Mouse (Mus musculus) left cerebral cortex, adult 9 months (tissue): Measurements from ENCODE around the gene Ccdc154.

ENCODE experiments used
- DNase-seq, 2 experiments: peaks; one replicate each; pipeline ENCODE4 v3.0.0; 2022; ENCODE audit warnings: low spot score in 2 of 2

The Ccdc154 gene

DNA sequence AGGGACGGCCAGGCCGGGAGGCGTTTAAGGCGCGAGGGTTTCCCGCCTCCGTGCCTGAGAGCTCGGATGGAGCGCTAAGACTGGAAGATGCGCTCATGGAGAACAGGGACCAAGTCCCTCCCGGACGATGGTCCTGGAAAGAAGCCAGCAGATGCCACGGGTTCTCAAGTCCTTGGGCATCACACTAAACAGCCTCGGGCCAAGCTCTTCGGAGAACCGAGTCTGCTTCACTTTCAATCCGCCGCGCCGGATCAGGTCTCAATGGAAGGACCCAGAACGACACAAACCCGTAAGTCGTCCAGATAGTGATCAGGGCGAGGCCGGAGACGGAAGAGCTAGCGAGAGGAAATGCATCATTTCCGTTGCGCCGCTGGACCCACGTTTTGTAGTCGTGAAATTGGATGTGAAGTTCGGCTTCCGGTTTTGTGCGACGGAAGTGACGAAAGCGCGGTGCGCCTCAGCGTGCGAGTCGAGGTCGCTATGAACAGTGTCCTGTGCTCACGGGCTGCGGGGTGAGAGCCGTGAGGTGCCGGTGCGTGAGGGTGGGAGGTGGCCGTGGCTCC lies 21.9 kb downstream of the Ccdc154 start, which contains the start of gene BC003965:
BC003965 (plus strand) TSS at position 426 of the 563 bp plus-strand sequence.
- peak; percentile 92 to 98 for DNase-seq

DNA sequence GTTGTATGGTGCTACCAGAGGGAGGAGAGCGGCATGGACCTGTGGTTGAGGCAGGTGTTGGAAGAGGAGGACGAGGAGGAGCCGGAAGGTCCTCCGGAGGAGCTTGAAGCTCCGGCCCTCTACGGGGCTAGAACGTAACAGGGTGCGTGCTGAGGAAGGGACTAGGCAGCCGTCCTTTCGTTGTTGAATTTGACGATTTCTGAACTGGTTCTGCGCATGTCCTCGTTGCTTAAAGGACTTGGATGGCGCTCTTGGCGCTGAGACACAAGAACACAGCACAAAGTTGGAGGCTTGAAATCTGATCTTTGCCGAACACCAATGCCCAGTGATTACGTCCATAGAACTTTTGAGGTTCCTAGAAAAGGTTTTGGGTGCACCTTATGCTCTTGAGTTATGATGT lies 22.7 kb downstream of the Ccdc154 start:
- DNase-seq = no peak

- DNase-seq = no peak
Measured at GRCm38 (mm10) chr17:25187784-25188149, 25.5 kb downstream of the Ccdc154 start.

DNA sequence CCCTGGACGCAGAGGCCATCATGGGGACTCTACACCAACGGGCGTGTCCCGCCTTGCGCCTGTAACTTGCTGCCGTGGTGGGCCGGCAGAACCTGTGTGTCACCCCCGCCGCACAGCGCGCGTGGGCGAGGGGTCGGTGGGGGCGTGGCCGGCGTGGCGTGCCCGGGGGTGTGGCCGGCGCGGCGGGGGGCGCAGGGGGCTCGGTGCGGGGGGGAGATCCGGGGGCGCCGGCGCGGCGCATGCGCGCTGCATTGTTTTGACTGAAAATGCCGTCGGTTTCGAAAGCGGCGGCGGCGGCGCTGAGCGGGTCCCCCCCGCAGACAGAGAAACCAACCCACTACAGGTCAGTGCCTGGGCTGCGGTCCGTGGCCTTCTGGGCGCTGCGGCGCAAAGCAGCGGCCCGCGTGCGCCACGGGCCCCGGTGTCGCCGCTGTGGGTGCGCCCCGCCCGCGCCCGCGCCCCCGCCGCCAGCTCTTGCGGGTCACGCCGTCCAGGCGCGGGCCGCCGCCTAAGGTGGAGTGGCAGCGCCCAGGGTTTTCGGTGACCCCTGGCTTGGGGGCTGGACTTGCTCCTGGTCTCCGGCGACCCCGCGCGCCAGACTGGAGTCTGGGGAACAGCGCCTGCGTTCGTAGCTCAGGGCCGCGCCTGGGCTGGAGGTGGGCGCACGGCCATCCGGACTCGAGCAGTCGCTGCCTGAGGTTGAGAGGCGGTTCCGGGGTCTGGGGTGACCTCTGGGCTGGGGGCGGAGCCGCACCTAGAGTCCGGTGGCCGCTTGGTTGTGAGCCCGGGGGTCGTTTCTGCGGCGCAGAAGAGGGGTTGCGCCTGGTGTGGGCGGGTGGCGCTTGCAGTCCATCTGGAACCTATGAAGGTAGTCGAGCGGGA lies 26.1 kb downstream of the Ccdc154 start, which contains the start of gene Unkl:
Unkl (plus strand) TSS at position 248 of the 882 bp plus-strand sequence.
- peak in 1 of 2 experiments; percentile 55 for DNase-seq

GRCm38 (mm10) chr17:25189091-25189490 lies 26.8 kb downstream of the Ccdc154 start:
- DNase-seq = no peak

- DNase-seq = no peak
Measured at GRCm38 (mm10) chr17:25202401-25202800, 40.1 kb downstream of the Ccdc154 start.

- DNase-seq = no peak
Measured at GRCm38 (mm10) chr17:25210006-25210405, 47.7 kb downstream of the Ccdc154 start.

- DNase-seq = no peak
Measured at GRCm38 (mm10) chr17:25210680-25211466, 48.6 kb downstream of the Ccdc154 start.

DNA sequence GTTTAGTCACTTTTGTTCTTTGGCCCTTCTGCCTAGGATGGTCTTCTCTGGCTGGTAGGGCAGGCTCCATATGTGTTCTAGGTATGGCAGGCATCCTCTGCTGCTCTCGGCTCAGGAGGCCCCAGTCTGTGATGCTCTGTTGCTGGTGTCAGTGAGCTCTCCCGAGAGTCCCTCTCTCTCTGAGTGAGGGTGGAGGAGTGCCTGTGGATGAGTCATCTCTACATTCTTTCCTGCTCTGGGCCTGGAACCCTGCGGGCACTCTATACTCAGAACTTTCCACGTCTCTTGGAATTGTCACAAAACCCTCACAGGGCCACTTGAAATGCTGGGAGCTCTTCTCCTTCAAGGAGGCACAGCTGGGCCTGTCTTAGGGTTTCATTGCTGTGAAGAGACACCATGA lies 49.4 kb downstream of the Ccdc154 start:
- DNase-seq = no peak

- DNase-seq = no peak
Measured at GRCm38 (mm10) chr17:25215431-25215830, 53.2 kb downstream of the Ccdc154 start.

DNA sequence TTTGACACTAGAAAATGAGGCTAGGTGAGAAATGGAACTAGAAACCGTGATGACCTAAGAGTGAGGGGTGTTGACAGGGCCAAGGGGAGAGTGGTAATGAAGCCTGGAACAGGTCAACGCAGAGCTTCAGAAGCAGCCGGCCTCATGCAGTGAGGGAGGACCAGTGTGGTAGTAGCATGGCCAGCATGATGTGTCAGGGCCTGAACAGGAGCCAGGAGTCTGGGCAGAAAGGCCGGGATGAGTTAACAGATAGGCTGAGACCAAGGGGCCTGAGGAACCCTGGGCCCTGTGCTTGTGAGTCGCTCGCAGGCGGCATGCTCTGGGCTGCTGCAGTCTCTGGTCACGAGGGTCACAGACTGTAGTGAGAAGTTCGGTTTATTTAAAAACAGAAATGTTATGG lies 56.7 kb downstream of the Ccdc154 start:
- no peak for DNase-seq

DNA sequence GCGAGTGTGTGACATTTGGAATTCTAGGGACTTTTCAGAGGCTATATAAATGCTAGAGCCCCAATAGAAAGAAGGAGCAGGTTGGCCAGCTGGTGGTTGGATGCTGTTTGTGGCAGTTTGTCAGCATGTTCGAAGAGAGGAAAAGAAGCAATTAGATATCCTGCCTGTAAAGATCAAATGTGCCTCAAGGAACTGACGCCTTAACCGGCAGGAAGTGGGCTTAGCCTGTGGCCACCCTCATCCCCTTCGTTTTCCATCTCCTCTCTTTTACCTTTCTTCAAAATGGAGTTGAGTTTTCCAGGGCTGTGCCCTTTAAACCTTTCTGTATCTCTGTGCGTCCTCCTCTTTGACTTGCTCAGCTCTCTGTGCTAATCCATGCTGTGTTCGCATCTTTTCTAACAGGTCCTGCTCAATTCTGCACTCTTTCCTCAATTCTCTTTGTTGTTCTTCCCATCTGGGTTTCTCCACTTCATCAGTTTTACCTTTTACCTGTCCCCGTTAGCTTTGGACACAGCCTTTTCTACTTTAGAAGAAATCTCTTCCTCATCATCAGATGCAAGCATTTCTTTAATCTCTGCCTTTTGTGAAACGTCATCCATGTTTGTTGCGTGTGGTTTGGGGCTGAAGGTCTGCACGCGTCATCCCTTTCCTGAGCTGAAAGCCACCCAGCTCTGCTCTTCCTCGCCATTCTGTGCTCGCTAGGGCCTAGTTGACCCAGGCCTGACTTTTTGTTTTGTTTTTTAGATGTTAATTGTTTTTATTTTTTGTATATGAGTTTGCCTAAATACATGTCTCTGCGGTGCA lies 57.4 kb downstream of the Ccdc154 start:
- DNase-seq = no peak

DNA sequence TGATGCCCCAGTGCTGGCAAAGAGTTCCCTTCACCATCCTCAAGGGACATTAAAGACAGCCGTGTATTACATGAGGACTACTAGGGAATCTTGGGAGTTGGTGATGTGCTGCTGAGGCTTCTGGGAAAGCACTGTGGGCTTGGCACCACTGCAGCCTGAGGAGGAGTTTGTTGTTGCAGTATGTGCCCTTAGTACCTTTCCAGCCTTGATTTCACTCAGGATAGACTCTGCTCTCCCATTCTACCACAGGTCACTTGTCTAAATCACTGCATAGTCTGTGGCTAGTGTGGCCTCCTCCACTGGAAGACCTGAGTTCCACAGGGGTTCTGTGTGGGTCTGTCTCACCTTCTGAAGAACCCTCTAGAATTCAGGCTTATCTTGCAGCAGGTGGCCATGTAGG lies 58.5 kb downstream of the Ccdc154 start:
- DNase-seq = no peak
